Mouse (Mus musculus) liver, embryonic 12.5 days (tissue): ENCODE results near the gene Gm21800. TPM values are rescaled to one million over a fixed set of nuclear protein-coding genes. Genes with fewer than 3 reads are reported as not detected.
"Not testable (repeated sequence)": the region's sequence is repeated elsewhere in the genome, so short reads cannot be mapped to it uniquely, and the experiment has no call there.

Source experiments
- ATAC-seq: fragments of 200-750 bp; cut with Nextera tagmentation; 2 replicates; pipeline ENCODE4 v1.8.0; 2017; ENCODE audit warnings: moderate number of reproducible peaks, mild to moderate bottlenecking, moderate library complexity
- H3K27ac ChIP-seq: fragments of 300-500 bp; sonication (generic); 2 replicates; pipeline ENCODE4 v1.5.1; 2016; ENCODE audit warnings: mild to moderate bottlenecking
- H3K27me3 ChIP-seq: fragments of 300-500 bp; sonication (generic); replicated peaks from 2 replicates; pipeline ENCODE4 v1.6.1; 2016; ENCODE audit warnings: mild to moderate bottlenecking, moderate library complexity
- H3K36me3 ChIP-seq: fragments of 300-500 bp; sonication (generic); 2 replicates; pipeline ENCODE4 v1.6.1; 2016; ENCODE audit warnings: mild to moderate bottlenecking, moderate library complexity
- H3K4me1 ChIP-seq: fragments of 300-500 bp; sonication (generic); 2 replicates; pipeline ENCODE4 v1.6.1; 2016
- H3K4me2 ChIP-seq: fragments of 300-500 bp; sonication (generic); 2 replicates; pipeline ENCODE4 v1.6.1; 2016; ENCODE audit warnings: mild to moderate bottlenecking, moderate library complexity
- H3K4me3 ChIP-seq: fragments of 300-500 bp; sonication (generic); 2 replicates; pipeline ENCODE4 v1.5.1; 2016; ENCODE audit warnings: mild to moderate bottlenecking, moderate library complexity
- H3K9ac ChIP-seq: fragments of 300-500 bp; sonication (generic); 2 replicates; pipeline ENCODE4 v1.6.1; 2016; ENCODE audit warnings: mild to moderate bottlenecking, moderate library complexity
- H3K9me3 ChIP-seq: fragments of 300-500 bp; sonication (generic); replicated peaks from 2 replicates; pipeline ENCODE4 v1.6.1; 2016; ENCODE audit warnings: mild to moderate bottlenecking, moderate library complexity
- WGBS: fragments of 180-500 bp; shearing (Covaris S2); methylation state at CpG from one replicate; pipeline ENCODE4 v1.1.7; 2016; ENCODE audit not compliant: insufficient replicate concordance; 5-methylcytosine and 5-hydroxymethylcytosine counted together
- polyA plus RNA-seq: library from polyadenylated mRNA; unstranded; fragments of >200 nt; fragmentation: Nextera tagmentation; extraction: Ambion mirVana; gene quantifications from 2 replicates; pipeline ENCODE4 v1.2.1, GENCODE M21; 2016

The Gm21800 gene
- not detected in 2 replicates for polyA plus RNA-seq

DNA sequence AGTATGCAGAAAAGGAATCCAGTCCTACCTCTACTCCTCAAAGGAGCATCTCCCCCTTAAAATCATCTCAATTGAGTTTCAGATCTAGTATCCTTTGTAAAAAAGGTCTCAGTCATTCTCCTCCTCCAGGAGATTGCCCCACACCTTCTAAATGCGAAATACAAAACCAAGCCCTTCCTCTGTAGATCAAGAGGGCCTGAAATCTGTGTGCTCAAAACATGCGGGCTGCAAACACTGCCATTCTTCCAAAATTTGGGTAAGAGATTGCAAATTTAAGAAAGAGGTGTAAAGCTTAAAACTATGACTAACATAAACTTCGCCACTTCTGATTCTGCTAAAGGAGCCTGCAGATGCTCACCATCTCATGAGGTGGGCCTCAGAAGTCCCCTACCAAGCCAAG lies at the start of gene Gm21800:
TSS of gene Gm21800 (plus strand) at position 301 of the 400 bp plus-strand sequence.
- H3K9me3 ChIP-seq, ATAC-seq, H3K27me3 ChIP-seq, H3K4me3 ChIP-seq, H3K9ac ChIP-seq, H3K36me3 ChIP-seq, H3K4me1 ChIP-seq, H3K4me2 ChIP-seq, H3K27ac ChIP-seq: not testable (repeated sequence)
- WGBS = 63% methylated on average over 2 of the region's 3 CpGs
